Mouse (Mus musculus) spleen, adult 2 months (tissue): ENCODE measurements around the gene Pitpnm2.

ENCODE experiments used
- CTCF ChIP-seq: fragments of 200-500 bp; IDR thresholded peaks from 2 replicates; pipeline ENCODE4 v1.5.1; 2011; ENCODE audit warnings: mild to moderate bottlenecking, inconsistent platforms; ENCODE audit not compliant: insufficient read depth, insufficient read length, insufficient replicate concordance; ENCODE audit errors: extremely low read depth
- POLR2A ChIP-seq: fragments of 200-500 bp; IDR thresholded peaks from 2 replicates; pipeline ENCODE4 v1.6.1; 2011; ENCODE audit warnings: low read depth, low read length, inconsistent platforms

DNA sequence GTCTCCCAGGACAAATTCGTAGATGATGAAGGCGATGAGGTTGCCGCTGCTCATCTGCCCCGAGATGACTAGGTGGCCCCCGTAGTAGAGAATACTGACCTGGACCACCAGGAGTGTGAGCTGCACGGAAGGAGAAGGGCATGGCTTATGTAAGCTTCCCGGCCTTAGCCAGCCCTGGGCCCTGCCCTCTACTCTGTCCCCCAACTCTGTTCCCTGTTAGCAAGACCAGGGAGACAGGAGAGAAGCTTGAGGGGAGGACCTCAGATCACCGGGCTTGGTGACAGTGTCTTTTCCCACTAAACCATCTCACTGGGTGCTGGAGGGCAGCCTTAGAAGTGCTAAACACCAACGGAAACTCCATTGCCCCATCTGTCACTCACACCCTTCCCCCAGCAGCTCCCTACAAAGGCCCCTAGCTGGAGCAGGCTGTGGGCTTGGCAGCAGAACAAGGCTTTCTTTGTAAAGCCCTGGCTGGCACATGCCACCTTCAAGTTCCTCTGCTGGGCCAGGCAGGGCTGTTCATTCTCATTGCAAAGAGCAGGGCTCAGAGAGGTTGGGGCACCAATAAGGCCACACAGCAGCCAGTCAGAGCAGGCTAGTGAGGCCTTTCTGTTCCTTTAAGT, 170.7 kb downstream of the Pitpnm2 start:
- TF ChIP-seq CTCF (no peak), POLR2A (no peak)
